Mouse (Mus musculus): ENCODE results near the gene Slf2. TPM values are rescaled to one million over a fixed set of nuclear protein-coding genes. Genes with fewer than 3 reads are reported as not detected.

The Slf2 gene
- polyA plus RNA-seq, 1 experiment from 2014 or later, result 11.9 TPM

DNA sequence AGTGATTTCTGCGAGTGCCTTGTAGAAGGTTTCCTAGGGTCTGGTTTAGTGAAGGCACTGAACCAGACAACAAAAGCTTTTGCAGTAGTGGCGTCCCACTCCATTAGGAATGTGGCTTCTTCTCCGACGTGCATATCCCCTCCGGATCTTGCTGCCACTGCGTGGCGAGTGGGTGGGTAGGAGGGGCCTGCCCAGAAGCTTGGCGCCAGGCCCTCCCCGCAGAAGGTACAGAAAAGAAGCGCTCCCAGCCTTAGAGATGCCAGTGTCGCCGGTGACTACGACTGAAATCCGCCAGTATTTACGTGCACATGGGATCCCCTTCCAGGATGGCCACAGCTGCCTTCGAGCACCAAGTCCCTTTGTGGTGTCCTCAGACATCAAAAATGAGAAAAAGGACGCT, 76.1 kb downstream of the Slf2 start:
- peak overlapping the region; percentile 99 for H3K4me3 ChIP-seq (ENCODE audit: low read depth, low read length)
- peaks cover 19% of the 10 kb centered on the region for H3K36me3 ChIP-seq (ENCODE audit: control insufficient read depth, insufficient read depth)
- H3K4me2 ChIP-seq (ENCODE audit: low read depth, low read length), result peak overlapping the region; percentile 95
- no peaks in the 10 kb centered on the region for H3K27me3 ChIP-seq (ENCODE audit: control insufficient read depth, insufficient read depth, low read depth, low read length)
- H3K27ac ChIP-seq (ENCODE audit: low read length), result peak overlapping the region; percentile 81
- WGBS (ENCODE audit: insufficient replicate concordance), result 27% methylated on average over 17 of the region's 17 CpGs
- H3K9ac ChIP-seq (ENCODE audit: low read depth, low read length), result peak overlapping the region; percentile 91
- no peak for ATAC-seq (ENCODE audit: low read depth)
- H3K4me1 ChIP-seq (ENCODE audit: control insufficient read depth, low read depth, low read length), result peaks cover 17% of the 10 kb centered on the region
- H3K9me3 ChIP-seq (replicated peaks; ENCODE audit: control insufficient read depth, low read length), result no peaks in the 10 kb centered on the region

DNA sequence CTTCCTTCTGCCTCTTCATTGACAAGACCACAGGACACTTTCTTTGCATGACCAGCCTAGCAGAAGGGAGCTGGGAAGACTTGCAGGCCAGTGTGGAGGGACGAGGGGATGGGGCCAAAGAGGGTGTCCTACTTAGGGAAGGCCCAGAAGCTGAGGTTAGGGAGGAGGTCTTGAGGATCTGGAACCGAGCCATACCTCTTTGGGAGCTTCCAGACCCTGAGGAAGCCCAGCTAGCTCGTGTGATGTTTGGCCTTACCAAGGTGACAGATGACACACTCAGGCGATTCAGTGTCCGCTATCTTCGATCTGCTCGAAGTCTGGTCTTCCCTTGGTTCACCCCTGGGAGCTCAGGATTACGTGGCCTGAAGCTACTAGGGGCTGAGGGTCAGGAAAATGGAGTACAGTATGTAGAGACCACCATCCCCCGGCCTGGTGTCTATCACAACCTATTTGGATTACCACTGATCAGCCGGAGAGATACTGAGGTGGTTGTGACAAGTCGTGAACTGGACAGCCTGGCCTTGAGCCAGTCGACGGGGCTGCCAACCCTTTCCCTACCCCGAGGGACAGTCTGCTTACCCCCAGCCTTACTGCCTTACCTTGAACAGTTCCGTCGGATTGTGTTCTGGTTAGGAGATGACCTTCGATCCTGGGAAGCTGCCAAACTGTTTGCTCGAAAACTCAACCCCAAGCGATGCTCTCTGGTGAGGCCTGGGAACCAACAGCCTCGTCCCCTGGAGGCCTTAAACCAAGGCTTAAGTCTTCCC, 76.7 kb downstream of the Slf2 start:
- Histone ChIP-seq H3K27ac (ENCODE audit: low read length) (peak overlapping the region; percentile 81), H3K4me1 (ENCODE audit: control insufficient read depth, low read depth, low read length) (peaks cover 17% of the 10 kb centered on the region), H3K9me3 (replicated peaks; ENCODE audit: control insufficient read depth, low read length) (no peaks in the 10 kb centered on the region), H3K4me3 (ENCODE audit: low read depth, low read length) (peak overlapping the region; percentile 99), H3K4me2 (ENCODE audit: low read depth, low read length) (peak overlapping the region; percentile 95), H3K36me3 (ENCODE audit: control insufficient read depth, insufficient read depth) (peaks cover 19% of the 10 kb centered on the region), H3K27me3 (ENCODE audit: control insufficient read depth, insufficient read depth, low read depth, low read length) (no peaks in the 10 kb centered on the region), H3K9ac (ENCODE audit: low read depth, low read length) (peak overlapping the region; percentile 91)
- 72% methylated on average over 20 of the region's 20 CpGs for WGBS (ENCODE audit: insufficient replicate concordance)
- no peak for ATAC-seq (ENCODE audit: low read depth)

GRCm38 (mm10) chr19:45010646-45011045, 79.7 kb downstream of the Slf2 start:
- Histone ChIP-seq H3K27me3 (ENCODE audit: control insufficient read depth, insufficient read depth, low read depth, low read length) (no peaks in the 10 kb centered on the region), H3K9ac (ENCODE audit: low read depth, low read length) (no peak overlapping the region), H3K36me3 (ENCODE audit: control insufficient read depth, insufficient read depth) (peaks cover 15% of the 10 kb centered on the region), H3K4me2 (ENCODE audit: low read depth, low read length) (no peak overlapping the region), H3K4me3 (ENCODE audit: low read depth, low read length) (no peak overlapping the region), H3K9me3 (replicated peaks; ENCODE audit: control insufficient read depth, low read length) (no peaks in the 10 kb centered on the region), H3K27ac (ENCODE audit: low read length) (no peak overlapping the region), H3K4me1 (ENCODE audit: control insufficient read depth, low read depth, low read length) (peaks cover 30% of the 10 kb centered on the region)
- no peak for ATAC-seq (ENCODE audit: low read depth)
- WGBS (ENCODE audit: insufficient replicate concordance), result 73% methylated on average over 4 of the region's 4 CpGs

DNA sequence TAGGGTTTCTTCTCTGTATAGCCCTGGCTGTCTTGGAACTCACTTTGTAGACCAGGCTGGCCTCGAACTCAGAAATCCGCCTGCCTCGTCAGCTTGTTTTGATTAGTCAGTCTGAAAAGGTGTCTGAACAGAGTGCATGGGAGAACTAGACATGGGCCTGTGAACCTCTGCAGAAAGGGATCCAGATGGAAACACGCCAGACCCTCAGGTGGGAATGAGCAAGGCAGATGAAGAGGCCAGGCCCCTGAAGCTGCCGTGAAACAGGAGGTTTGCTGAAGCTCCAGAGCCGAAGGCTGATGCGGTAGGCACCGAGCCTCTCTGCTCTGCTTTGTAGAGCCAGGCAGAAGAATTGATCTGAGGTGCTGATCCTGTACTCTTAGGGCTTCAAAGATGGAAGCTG, 81.3 kb downstream of the Slf2 start:
- Histone ChIP-seq H3K4me3 (ENCODE audit: low read depth, low read length) (no peak overlapping the region), H3K9me3 (replicated peaks; ENCODE audit: control insufficient read depth, low read length) (no peaks in the 10 kb centered on the region), H3K36me3 (ENCODE audit: control insufficient read depth, insufficient read depth) (peaks cover 15% of the 10 kb centered on the region), H3K9ac (ENCODE audit: low read depth, low read length) (no peak overlapping the region), H3K27me3 (ENCODE audit: control insufficient read depth, insufficient read depth, low read depth, low read length) (no peaks in the 10 kb centered on the region; the same call in 1 of the 2 replicates), H3K27ac (ENCODE audit: low read length) (no peak overlapping the region), H3K4me1 (ENCODE audit: control insufficient read depth, low read depth, low read length) (peaks cover 32% of the 10 kb centered on the region), H3K4me2 (ENCODE audit: low read depth, low read length) (no peak overlapping the region)
- WGBS (ENCODE audit: insufficient replicate concordance), result 80% methylated on average over 8 of the region's 8 CpGs
- no peak for ATAC-seq (ENCODE audit: low read depth)

DNA sequence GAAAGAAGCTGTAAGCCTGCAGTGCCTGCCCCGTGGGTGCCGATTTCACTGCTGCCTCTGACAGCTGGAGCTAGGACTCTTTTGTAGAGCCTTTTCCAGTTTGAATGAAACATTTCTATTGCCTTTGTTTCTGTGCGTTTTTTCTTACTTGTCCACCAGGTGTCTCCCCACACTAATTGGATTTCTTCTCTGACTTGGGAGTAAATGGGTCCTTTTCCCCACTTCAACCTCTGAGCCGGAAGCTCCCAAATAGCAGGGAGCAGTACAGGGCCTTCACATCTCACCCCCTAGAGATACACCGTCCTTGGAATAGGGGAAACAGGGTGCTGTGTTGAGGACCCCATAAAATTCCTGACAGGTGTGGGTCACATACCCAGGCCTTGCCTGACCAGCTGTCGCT, 81.7 kb downstream of the Slf2 start:
- Histone ChIP-seq H3K36me3 (ENCODE audit: control insufficient read depth, insufficient read depth) (peaks cover 15% of the 10 kb centered on the region), H3K4me3 (ENCODE audit: low read depth, low read length) (no peak overlapping the region), H3K27me3 (ENCODE audit: control insufficient read depth, insufficient read depth, low read depth, low read length) (no peaks in the 10 kb centered on the region; the same call in none of the 2 replicates), H3K27ac (ENCODE audit: low read length) (no peak overlapping the region), H3K4me1 (ENCODE audit: control insufficient read depth, low read depth, low read length) (peaks cover 28% of the 10 kb centered on the region), H3K9ac (ENCODE audit: low read depth, low read length) (no peak overlapping the region), H3K9me3 (replicated peaks; ENCODE audit: control insufficient read depth, low read length) (no peaks in the 10 kb centered on the region), H3K4me2 (ENCODE audit: low read depth, low read length) (no peak overlapping the region)
- 46% methylated on average over 6 of the region's 6 CpGs for WGBS (ENCODE audit: insufficient replicate concordance)
- no peak for ATAC-seq (ENCODE audit: low read depth)

- no peak for ATAC-seq (ENCODE audit: low read depth)
- Histone ChIP-seq H3K27ac (ENCODE audit: low read length) (no peak overlapping the region), H3K36me3 (ENCODE audit: control insufficient read depth, insufficient read depth) (peaks cover 15% of the 10 kb centered on the region), H3K27me3 (ENCODE audit: control insufficient read depth, insufficient read depth, low read depth, low read length) (no peaks in the 10 kb centered on the region; the same call in none of the 2 replicates), H3K9ac (ENCODE audit: low read depth, low read length) (no peak overlapping the region), H3K9me3 (replicated peaks; ENCODE audit: control insufficient read depth, low read length) (no peaks in the 10 kb centered on the region), H3K4me2 (ENCODE audit: low read depth, low read length) (0 out of 2 replicates have a peak overlapping the region, but pooled peaks have one; percentile 4), H3K4me3 (ENCODE audit: low read depth, low read length) (no peak overlapping the region), H3K4me1 (ENCODE audit: control insufficient read depth, low read depth, low read length) (peaks cover 26% of the 10 kb centered on the region)
- WGBS (ENCODE audit: insufficient replicate concordance), result 40% methylated on average over 6 of the region's 6 CpGs
Measured at GRCm38 (mm10) chr19:45013581-45014225, 82.8 kb downstream of the Slf2 start.

- Histone ChIP-seq H3K36me3 (ENCODE audit: control insufficient read depth, insufficient read depth) (peaks cover 15% of the 10 kb centered on the region), H3K27ac (ENCODE audit: low read length) (peak within 1 kb of the TSS; percentile 70), H3K9ac (ENCODE audit: low read depth, low read length) (peak within 1 kb of the TSS; percentile 19), H3K4me2 (ENCODE audit: low read depth, low read length) (peak within 1 kb of the TSS; percentile 89), H3K4me3 (ENCODE audit: low read depth, low read length) (peak within 1 kb of the TSS; percentile 61), H3K27me3 (ENCODE audit: control insufficient read depth, insufficient read depth, low read depth, low read length) (no peaks in the 10 kb centered on the region; the same call in none of the 2 replicates), H3K9me3 (replicated peaks; ENCODE audit: control insufficient read depth, low read length) (no peaks in the 10 kb centered on the region), H3K4me1 (ENCODE audit: control insufficient read depth, low read depth, low read length) (peaks cover 24% of the 10 kb centered on the region)
- 5% methylated on average over 10 of the region's 10 CpGs for WGBS (ENCODE audit: insufficient replicate concordance)
- peak; percentile 37 for ATAC-seq (ENCODE audit: low read depth)
Measured at GRCm38 (mm10) chr19:45014335-45014971, 83.5 kb downstream of the Slf2 start, which contains the start of gene Lzts2. Lzts2 (plus strand) TSS chr19:45014414.

- ATAC-seq (ENCODE audit: low read depth), result peak; percentile 49
- WGBS (ENCODE audit: insufficient replicate concordance), result 0% methylated on average over 25 of the region's 25 CpGs
- peak overlapping the region; percentile 89 for H3K4me2 ChIP-seq (ENCODE audit: low read depth, low read length)
- H3K9me3 ChIP-seq (replicated peaks; ENCODE audit: control insufficient read depth, low read length), result no peaks in the 10 kb centered on the region
- H3K27ac ChIP-seq (ENCODE audit: low read length), result peak overlapping the region; percentile 70
- H3K36me3 ChIP-seq (ENCODE audit: control insufficient read depth, insufficient read depth), result peaks cover 14% of the 10 kb centered on the region
- H3K4me3 ChIP-seq (ENCODE audit: low read depth, low read length), result peak overlapping the region; percentile 61
- peaks cover 24% of the 10 kb centered on the region for H3K4me1 ChIP-seq (ENCODE audit: control insufficient read depth, low read depth, low read length)
- H3K9ac ChIP-seq (ENCODE audit: low read depth, low read length), result peak overlapping the region; percentile 19
- no peaks in the 10 kb centered on the region; the same call in none of the 2 replicates for H3K27me3 ChIP-seq (ENCODE audit: control insufficient read depth, insufficient read depth, low read depth, low read length)
Measured at GRCm38 (mm10) chr19:45014981-45015402, 84.0 kb downstream of the Slf2 start.
